Mouse (Mus musculus) neural tube, embryonic 14.5 days (tissue): ENCODE measurements around the gene Fam136a. TPM values are rescaled to one million over a fixed set of nuclear protein-coding genes. Genes with fewer than 3 reads are reported as not detected.

Experiments
- ATAC-seq: fragments of 200-750 bp; cut with Nextera tagmentation; 2 replicates; pipeline ENCODE4 v1.8.0; 2017; ENCODE audit warnings: low read depth, mild to moderate bottlenecking, moderate TSS enrichment, moderate library complexity
- H3K27ac ChIP-seq: fragments of 300-500 bp; sonication (generic); 2 replicates; pipeline ENCODE4 v1.5.1; 2014; ENCODE audit warnings: low read depth, mild to moderate bottlenecking, control low read depth, low read length, moderate library complexity, mixed read lengths
- H3K27me3 ChIP-seq: fragments of 300-500 bp; sonication (generic); 2 replicates; pipeline ENCODE4 v1.6.1; 2014; ENCODE audit warnings: low read length; ENCODE audit not compliant: control insufficient read depth, insufficient read depth
- H3K36me3 ChIP-seq: fragments of 300-500 bp; sonication (generic); 2 replicates; pipeline ENCODE4 v1.6.1; 2014; ENCODE audit warnings: low read length, mixed read lengths; ENCODE audit not compliant: control insufficient read depth, insufficient read depth
- H3K4me1 ChIP-seq: fragments of 300-500 bp; sonication (generic); 2 replicates; pipeline ENCODE4 v1.6.1; 2014; ENCODE audit warnings: low read length; ENCODE audit not compliant: control insufficient read depth, insufficient read depth
- H3K4me2 ChIP-seq: fragments of 300-500 bp; sonication (generic); 2 replicates; pipeline ENCODE4 v1.6.1; 2014; ENCODE audit warnings: mild to moderate bottlenecking, low read depth, low read length, control low read depth
- H3K4me3 ChIP-seq: fragments of 300-500 bp; sonication (generic); 2 replicates; pipeline ENCODE4 v1.5.1; 2014; ENCODE audit warnings: low read depth, low read length, control low read depth, mixed read lengths
- H3K9ac ChIP-seq: fragments of 300-500 bp; sonication (generic); replicated peaks from 2 replicates; pipeline ENCODE4 v1.6.1; 2014; ENCODE audit warnings: low read depth, mild to moderate bottlenecking, control low read depth, low read length, mixed read lengths
- H3K9me3 ChIP-seq: fragments of 300-500 bp; sonication (generic); 2 replicates; pipeline ENCODE4 v1.6.1; 2016; ENCODE audit warnings: low read length; ENCODE audit not compliant: control insufficient read depth
- WGBS: fragments of 180-500 bp; shearing (Covaris S2); extraction: QIAGEN DNeasy Blood & Tissue Kit; methylation state at CpG from one replicate; pipeline ENCODE4 v1.1.7; 2014; 5-methylcytosine and 5-hydroxymethylcytosine counted together
- polyA plus RNA-seq: library from polyadenylated mRNA; unstranded; fragments of >200 nt; fragmentation: Nextera tagmentation; extraction: Ambion mirVana; gene quantifications from 2 replicates; pipeline ENCODE4 v1.2.1, GENCODE M21; 2014

The Fam136a gene
- polyA plus RNA-seq: 111 and 118 TPM in 2 replicates

DNA sequence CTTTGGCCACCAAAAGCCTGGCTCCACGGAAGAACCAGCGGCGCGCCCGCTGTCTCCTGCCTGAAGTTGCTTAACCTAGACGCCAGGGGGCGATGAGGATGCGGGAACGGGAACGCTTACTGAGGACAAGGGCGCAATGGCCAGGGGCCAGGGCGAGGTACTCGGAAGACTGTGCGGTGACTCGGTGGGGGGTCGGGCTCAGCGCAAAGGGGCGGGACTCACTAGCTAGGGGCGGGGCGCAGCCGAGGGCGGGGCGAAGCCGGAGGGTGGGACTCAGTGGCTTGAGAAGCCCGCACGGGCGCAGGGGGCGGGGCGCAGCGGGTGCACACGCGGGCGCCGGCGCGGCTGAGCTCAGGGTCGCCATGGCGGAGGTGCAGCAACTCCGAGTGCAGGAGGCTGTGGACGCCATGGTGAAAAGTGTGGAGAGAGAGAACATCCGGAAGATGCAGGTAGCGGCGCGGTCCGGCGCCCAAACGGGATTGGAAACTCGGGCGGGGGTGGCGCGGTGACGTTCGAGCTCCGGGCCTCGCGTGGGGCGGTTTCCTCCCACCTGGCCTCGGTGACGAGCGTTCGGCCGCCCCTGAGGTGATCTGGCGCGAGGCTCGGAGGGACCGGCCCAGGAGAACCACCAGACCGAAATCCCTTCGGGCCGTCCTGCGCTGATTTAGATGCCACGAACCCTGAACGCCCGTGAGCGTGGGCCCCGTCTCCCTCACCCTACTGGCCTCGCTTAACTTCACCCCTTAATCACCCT lies at the start of gene Fam136a:
Gene Fam136a, plus strand, starts transcription at position 276 of the 754 bp plus-strand sequence.
- Histone ChIP-seq H3K9ac (peak within 1 kb of the TSS; percentile 78), H3K36me3 (no peaks in the 10 kb centered on the region), H3K27me3 (no peaks in the 10 kb centered on the region), H3K4me2 (peak within 1 kb of the TSS; percentile 96), H3K4me1 (peaks cover 6% of the 10 kb centered on the region), H3K4me3 (peak within 1 kb of the TSS; percentile 64), H3K27ac (peak within 1 kb of the TSS; percentile 78), H3K9me3 (no peaks in the 10 kb centered on the region)
- under 1% methylated on average over 76 of the region's 76 CpGs for WGBS
- ATAC-seq: peak; percentile 95

DNA sequence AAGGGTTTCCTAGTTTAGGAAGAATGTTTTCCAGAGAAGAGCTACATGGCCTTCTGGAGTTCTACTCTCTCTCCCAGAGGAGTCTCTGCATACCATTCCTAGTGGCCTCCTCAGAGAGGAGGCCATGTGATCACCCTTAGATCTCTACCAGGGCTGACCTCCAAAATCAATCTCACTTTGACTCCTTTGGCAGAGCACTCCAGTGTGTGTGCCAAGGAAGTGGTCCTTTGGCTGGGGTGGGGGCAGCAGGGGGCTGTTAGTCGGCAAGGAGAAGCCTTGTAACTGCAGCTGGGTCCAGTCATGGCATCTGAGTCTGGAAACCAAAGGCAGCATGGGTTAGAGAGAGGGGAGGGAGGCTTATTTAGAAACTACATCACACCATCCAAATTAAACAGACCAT lies 48.4 kb upstream of the Fam136a start:
- H3K4me2 ChIP-seq: no peak overlapping the region
- no peaks in the 10 kb centered on the region for H3K27me3 ChIP-seq
- H3K36me3 ChIP-seq: no peaks in the 10 kb centered on the region
- H3K4me3 ChIP-seq: no peak overlapping the region
- 71% methylated on average over 1 of the region's 1 CpGs for WGBS
- H3K9me3 ChIP-seq: no peaks in the 10 kb centered on the region
- no peaks in the 10 kb centered on the region for H3K4me1 ChIP-seq
- ATAC-seq: no peak
- H3K27ac ChIP-seq: no peak overlapping the region
- H3K9ac ChIP-seq: no peak overlapping the region

- Histone ChIP-seq H3K4me1 (no peaks in the 10 kb centered on the region), H3K4me3 (no peak overlapping the region), H3K36me3 (no peaks in the 10 kb centered on the region), H3K9ac (no peak overlapping the region), H3K9me3 (no peaks in the 10 kb centered on the region), H3K27ac (no peak overlapping the region), H3K4me2 (no peak overlapping the region), H3K27me3 (no peaks in the 10 kb centered on the region)
- ATAC-seq: no peak
- 78% methylated on average over 4 of the region's 4 CpGs for WGBS
Observed at GRCm38 (mm10) chr6:86318855-86319254, 46.6 kb upstream of the Fam136a start.

- no peak overlapping the region for H3K4me3 ChIP-seq
- H3K9me3 ChIP-seq: no peaks in the 10 kb centered on the region
- WGBS: 92% methylated on average over 5 of the region's 5 CpGs
- no peak overlapping the region for H3K4me2 ChIP-seq
- H3K36me3 ChIP-seq: no peaks in the 10 kb centered on the region
- no peak for ATAC-seq
- H3K4me1 ChIP-seq: no peaks in the 10 kb centered on the region
- H3K27me3 ChIP-seq: no peaks in the 10 kb centered on the region
- no peak overlapping the region for H3K9ac ChIP-seq
- H3K27ac ChIP-seq: no peak overlapping the region
Observed at GRCm38 (mm10) chr6:86322031-86322563, 43.3 kb upstream of the Fam136a start.

DNA sequence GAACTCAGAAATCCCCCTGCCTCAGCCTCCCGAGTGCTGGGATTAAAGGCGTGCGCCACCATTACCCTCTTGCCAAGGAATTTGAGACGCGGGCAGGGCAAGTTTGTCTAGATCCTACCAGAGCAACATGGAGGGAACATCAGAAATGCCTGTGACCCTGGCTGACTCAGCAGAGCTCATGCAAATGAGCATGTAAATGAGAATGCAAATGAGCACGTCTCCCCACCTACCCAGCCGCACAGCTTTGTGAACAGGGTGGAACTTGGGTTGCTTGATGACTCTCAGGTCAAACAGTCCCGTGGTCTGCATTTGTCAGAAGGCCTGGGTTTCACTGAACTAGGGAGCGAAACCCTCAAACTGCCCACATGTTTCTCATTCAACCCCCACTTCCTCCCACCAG lies 42.5 kb upstream of the Fam136a start:
- no peak for ATAC-seq
- Histone ChIP-seq H3K4me3 (no peak overlapping the region), H3K4me1 (no peaks in the 10 kb centered on the region), H3K9me3 (no peaks in the 10 kb centered on the region), H3K4me2 (no peak overlapping the region), H3K9ac (no peak overlapping the region), H3K36me3 (no peaks in the 10 kb centered on the region), H3K27me3 (no peaks in the 10 kb centered on the region), H3K27ac (no peak overlapping the region)
- 83% methylated on average over 9 of the region's 9 CpGs for WGBS

GRCm38 (mm10) chr6:86324400-86324799 lies 41.0 kb upstream of the Fam136a start:
- Histone ChIP-seq H3K36me3 (no peaks in the 10 kb centered on the region), H3K4me1 (no peaks in the 10 kb centered on the region), H3K27me3 (no peaks in the 10 kb centered on the region), H3K9me3 (no peaks in the 10 kb centered on the region), H3K4me2 (no peak overlapping the region), H3K4me3 (no peak overlapping the region), H3K27ac (no peak overlapping the region), H3K9ac (no peak overlapping the region)
- WGBS: 86% methylated on average over 3 of the region's 3 CpGs
- no peak for ATAC-seq

DNA sequence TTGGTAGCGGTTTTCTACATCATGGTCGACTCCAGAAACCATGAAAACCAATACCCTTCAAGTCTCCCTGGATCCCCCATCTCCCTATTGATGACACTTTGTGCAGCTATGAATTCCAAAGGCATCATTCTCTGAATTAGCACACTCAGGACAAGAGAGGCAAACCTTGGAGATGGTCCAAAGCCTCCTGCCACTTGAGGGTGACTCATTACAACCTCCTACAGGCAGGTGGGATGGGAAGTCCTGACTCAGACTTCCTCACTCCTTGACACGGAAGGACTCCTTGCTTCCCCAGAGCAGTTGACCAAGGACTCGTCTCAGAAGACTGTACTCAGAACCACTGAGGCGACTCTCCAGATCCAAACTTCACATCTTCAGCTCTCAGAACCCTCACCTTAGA lies 39.8 kb upstream of the Fam136a start:
- H3K4me3 ChIP-seq: no peak overlapping the region
- no peak for ATAC-seq
- no peak overlapping the region for H3K4me2 ChIP-seq
- WGBS: 89% methylated on average over 5 of the region's 5 CpGs
- H3K9me3 ChIP-seq: no peaks in the 10 kb centered on the region
- no peak overlapping the region for H3K27ac ChIP-seq
- H3K27me3 ChIP-seq: no peaks in the 10 kb centered on the region
- H3K4me1 ChIP-seq: no peaks in the 10 kb centered on the region
- no peaks in the 10 kb centered on the region for H3K36me3 ChIP-seq
- H3K9ac ChIP-seq: no peak overlapping the region

GRCm38 (mm10) chr6:86326866-86327265 lies 38.6 kb upstream of the Fam136a start:
- no peak overlapping the region for H3K9ac ChIP-seq
- H3K27me3 ChIP-seq: no peaks in the 10 kb centered on the region
- H3K27ac ChIP-seq: no peak overlapping the region
- no peak overlapping the region for H3K4me2 ChIP-seq
- no peak overlapping the region for H3K4me3 ChIP-seq
- no peaks in the 10 kb centered on the region for H3K4me1 ChIP-seq
- no peaks in the 10 kb centered on the region for H3K36me3 ChIP-seq
- ATAC-seq: no peak
- no peaks in the 10 kb centered on the region for H3K9me3 ChIP-seq
- WGBS: 92% methylated on average over 18 of the region's 18 CpGs

DNA sequence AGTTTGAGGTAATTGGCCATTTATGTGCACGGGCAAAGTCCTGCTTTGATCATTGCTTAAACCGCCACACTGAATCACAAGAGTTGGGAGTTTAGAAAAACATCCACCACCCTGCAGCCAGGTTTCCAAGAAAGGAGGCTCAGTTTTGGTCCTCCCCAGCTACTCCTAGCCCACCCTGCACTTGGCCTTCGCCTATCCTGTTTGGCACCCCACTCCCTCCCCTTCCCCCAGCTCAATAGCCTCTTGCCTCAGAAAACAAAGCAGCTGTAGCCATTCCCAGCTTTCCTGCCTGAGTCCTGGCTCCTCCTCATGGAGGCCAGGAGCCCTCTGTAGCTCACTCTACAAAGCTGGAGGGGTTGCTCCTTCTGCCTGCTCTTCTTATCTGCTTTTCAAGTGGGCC lies 37.1 kb upstream of the Fam136a start:
- WGBS: 63% methylated on average over 3 of the region's 3 CpGs
- H3K27ac ChIP-seq: no peak overlapping the region
- H3K27me3 ChIP-seq: no peaks in the 10 kb centered on the region
- H3K36me3 ChIP-seq: no peaks in the 10 kb centered on the region
- H3K9ac ChIP-seq: no peak overlapping the region
- no peaks in the 10 kb centered on the region for H3K9me3 ChIP-seq
- no peaks in the 10 kb centered on the region for H3K4me1 ChIP-seq
- H3K4me3 ChIP-seq: no peak overlapping the region
- no peak for ATAC-seq
- no peak overlapping the region for H3K4me2 ChIP-seq
